Mouse (Mus musculus) megakaryocyte progenitor cell, adult 5-6 weeks (primary cell): ENCODE data around the gene Sh3bgrl2. TPM values are rescaled to one million over a fixed set of nuclear protein-coding genes. Genes with fewer than 3 reads are reported as not detected.

Experiments
- ATAC-seq: replicated peaks from 2 replicates; pipeline ENCODE4 v1.8.0; 2016; ENCODE audit warnings: mild to moderate bottlenecking, moderate TSS enrichment, inconsistent platforms; ENCODE audit not compliant: poor library complexity
- total RNA-seq, 2 experiments: library from RNA; stranded (forward) in 1 of 2; stranded (reverse) in 1 of 2; fragments of 157-497, 149-512 nt in 1 of 2; fragments of 200-1000 nt in 1 of 2; gene quantifications; 2 replicates each; pipeline versions ENCODE4 v1.2.3 to v1.2.4; 2015 to 2017

Sh3bgrl2 gene
- total RNA-seq, 2 experiments from 2014 or later = under 0.01 to 0.49 TPM

DNA sequence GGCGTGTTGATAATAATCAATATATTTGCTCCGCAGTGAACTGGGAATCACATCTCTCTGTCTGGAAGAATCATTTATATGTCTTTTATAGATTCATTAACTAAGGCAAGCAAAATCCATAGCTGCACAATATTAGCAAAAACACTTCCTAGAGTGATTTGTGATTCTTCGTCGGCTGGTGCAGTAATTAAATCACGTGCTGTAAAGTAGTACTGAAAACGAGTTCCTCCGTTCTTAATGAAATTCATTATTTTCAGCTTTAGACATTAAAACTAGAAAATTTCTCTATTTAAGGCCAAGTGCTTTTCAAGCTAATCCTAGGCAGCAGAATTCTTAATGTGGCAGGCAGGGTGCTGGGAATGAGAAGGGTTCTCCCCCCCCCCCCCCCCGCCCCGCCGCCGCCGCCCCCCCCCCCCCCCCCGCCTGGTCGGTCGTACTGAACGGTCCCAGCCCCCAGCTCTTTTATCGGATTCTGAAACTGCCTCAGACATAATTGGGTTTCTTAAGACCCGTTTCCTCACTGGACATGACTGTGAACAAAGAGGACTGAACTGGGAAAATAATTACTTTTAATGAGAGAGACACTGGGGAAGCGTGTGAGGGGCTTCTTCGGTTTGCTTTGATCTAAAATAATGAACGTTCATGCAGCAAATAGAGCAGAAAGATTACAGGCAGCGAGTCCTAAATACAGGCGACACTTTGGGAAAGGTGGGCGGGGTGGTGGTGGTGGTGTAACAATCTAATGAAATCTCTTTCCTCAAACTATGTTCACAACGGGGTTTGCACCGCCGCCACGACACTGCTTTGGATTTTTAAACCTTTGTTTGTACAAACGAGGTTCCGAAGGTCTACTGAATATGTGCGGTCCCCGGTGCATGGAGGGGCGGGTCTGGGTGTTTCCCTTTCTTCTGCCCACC lies 116.1 kb downstream of the Sh3bgrl2 start:
- no peak for ATAC-seq

DNA sequence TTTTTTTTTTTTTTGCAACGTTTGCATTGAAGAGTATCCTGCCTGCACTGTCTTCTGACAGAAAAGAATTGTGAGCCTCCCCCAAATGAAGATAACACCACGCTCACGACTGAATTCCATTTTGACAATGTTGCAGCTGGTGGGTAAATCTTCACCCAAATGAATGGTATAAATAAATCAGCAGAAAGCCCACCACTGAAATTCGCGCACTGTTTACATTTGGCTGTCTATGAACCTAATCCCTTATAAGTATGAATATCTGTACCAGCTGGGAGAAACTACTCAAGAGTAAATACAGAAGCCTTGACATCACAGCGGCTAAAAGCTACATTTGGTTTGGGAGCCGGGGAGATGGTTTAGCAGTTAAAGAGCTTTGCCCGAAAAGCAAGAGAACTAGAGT lies 116.8 kb downstream of the Sh3bgrl2 start:
- ATAC-seq = no peak

DNA sequence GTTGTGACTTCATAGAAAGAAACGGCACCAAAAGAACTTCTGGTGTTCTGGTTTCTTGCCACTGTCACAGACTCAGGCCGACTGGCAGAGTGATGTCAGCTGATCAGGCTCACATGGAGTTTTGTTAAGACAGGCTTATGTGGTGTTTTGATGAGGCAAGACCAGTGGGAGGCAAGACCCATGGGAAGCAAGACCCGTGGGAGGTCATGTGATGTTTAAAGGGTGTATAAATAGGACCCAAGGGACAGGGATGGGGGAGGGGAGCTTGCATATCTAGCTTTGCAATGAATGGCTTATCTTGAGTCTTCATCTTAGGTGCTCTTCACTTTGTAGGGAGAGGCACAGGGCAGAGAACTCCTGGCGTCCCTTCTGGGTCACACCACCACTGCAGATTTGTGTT lies 118.9 kb downstream of the Sh3bgrl2 start:
- ATAC-seq = no peak

DNA sequence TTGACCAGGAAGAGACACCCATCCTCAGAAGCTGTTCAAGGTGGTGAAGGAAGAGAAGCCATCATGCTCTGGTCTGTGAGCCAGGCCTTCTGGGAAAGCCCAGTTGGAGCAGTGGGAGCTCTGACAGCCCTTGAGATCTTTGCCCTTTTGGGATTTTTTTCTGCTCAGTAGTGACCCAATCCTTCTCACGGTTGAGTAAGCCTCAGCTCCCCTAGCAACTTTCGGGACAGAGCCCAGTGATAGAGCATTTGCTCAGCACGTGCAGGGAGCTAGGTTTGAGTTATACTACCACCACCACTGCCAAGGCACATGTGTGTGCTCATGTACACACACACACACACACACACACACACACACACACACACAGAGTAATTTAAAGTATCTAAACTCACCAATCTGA lies 131.5 kb downstream of the Sh3bgrl2 start:
- no peak for ATAC-seq

DNA sequence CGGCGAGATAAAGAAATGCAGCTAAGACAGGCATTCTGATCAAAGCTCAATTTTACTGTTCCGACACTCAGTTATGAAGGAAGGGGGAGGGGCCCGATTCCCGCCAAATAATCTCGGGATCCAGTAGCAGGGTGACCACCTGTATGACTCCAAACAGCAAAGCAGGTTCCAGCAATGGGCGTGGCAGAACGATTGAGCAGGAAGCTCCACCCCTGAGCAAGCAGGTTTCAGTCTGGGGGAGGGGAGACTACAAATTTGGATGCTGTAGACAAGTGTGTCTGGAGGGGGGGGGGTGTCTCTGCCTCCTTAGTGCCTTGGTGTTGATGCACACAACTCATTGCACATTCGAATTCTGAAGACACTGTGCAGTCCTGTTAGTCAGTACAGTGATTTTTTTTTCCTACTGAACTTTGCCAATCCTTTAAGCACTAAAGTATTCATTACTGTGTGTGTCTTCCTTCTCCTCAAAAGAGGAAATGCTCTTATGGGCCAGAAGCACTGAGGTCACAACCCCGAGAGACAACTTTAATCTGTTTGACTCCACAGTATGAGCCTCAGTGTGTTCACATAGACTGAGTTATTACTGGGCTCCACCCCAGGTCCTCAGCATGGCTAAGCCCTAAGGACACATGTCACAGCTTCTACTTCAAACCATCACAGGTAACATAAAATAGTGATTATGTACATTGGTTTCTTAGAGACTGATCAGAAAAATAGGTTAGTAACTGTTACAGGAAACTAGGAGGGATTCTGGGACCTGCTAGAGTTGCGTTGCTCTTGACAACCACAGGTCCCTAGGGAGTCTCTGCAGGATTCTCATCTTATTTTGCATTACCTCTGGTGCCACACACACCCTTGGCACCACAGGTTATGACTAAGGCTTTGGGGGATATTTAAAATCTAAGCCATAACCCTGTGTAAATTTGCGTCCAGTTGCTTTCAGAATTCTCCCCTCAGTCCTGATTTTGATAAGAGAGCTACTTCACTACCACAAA lies 133.8 kb downstream of the Sh3bgrl2 start:
- ATAC-seq = no peak

DNA sequence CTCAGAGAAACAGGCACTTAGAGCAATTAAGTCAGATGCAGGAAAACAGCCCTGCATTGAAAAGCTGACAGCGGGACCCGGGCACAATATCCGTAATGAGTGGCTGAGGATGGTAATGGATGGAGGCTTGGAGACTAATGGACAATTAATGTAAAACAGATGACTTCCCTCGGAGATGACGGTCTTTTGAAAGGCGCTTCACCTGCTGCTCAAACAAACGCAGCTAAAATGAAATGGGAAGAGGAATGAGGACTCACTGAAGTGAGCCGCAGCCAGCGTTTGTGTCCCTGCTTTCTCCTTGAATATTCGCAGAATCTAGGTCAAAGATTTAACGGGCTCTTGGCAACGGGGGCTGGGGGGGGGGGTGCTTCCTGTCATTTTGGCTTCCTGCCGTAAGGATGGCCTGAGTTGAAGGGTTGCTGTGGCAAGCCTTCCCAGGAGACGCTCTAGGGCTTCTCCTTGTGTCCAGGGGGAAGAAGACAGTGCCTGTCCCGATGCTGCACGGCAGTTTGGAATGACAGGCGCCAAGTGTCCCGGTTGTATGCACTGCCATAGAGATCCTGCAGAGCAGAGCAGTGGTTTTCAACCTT lies 138.5 kb downstream of the Sh3bgrl2 start:
- no peak for ATAC-seq

DNA sequence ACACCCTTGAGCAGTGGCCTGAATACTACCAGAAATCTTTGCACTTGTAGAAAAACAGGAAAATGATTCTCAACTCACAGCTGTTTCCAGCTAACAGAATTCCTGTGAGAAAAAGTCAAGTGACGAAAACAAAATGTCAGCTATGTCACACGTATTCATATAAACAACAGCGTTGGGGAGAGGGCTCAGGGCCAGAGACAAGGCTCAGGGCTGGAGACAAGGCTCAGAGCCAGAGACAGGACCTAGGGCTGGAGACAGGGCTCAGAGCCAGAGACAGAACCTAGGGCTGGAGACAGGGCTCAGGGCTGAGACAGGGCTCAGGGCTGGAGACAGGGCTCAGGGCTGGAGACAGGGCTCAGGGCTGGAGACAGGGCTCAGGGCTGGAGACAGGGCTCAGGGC lies 139.8 kb downstream of the Sh3bgrl2 start:
- no peak for ATAC-seq

Other genes with a start within 250 kb of the Sh3bgrl2 start
- 0.90 and 4.4 TPM in 2 replicates for gene Lca5, start 107.2 kb upstream of the Sh3bgrl2 start, total RNA-seq (2015)
- 0.87 and 2.8 TPM in 2 replicates for gene Lca5, start 107.2 kb upstream of the Sh3bgrl2 start, total RNA-seq (2017)